Mouse (Mus musculus) frontal cortex, adult (tissue): ENCODE data around the gene Babam2.
A peak's percentile ranks its signal among the peaks of the same experiment; 100 is the strongest.

Experiments
- ATAC-seq: cut with Nextera tagmentation; 2 replicates; pipeline ENCODE4 v1.9.2; 2017; ENCODE audit warnings: mild to moderate bottlenecking, moderate library complexity, mixed read lengths; ENCODE audit not compliant: low TSS enrichment

Babam2 gene

DNA sequence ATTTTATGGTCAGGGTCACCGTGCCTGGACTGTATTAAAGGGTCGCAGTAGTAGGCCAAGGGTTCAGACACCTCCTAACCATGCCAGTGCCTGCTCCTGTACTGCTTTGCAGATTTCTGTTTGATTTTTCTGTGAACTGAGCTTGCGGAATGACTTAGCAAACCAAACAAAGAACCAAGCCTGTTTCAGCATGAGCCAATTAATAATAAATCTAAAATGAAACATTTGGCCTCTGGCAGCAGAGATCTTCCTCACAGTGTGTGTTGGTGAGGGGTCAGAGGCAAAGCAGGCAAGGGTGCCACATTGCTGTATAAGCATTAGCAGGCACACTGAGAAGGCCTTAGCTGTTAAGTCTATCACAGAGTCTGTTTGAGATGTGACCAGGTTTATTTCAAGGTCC, 342.0 kb downstream of the Babam2 start:
- ATAC-seq: no peak

DNA sequence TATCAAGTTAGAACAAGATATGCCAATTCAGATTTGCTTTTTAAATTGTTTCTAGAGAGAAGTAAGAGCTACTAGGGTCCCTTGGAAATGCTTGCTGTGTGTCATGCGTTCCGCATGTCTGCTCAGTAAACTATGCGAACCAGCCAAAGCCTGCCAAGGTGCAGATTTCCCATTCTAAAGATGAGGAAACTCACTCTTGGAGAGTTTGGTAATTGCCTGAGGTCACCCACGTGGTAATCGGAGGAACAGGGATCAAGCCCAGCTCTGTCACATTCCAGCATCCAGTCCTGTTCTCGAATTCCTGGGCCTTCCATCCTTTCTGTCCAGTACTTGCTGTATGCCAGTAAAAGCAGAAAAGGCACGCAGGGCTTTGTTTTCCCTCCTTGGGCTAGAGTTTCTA, 345.7 kb downstream of the Babam2 start:
- no peak for ATAC-seq

DNA sequence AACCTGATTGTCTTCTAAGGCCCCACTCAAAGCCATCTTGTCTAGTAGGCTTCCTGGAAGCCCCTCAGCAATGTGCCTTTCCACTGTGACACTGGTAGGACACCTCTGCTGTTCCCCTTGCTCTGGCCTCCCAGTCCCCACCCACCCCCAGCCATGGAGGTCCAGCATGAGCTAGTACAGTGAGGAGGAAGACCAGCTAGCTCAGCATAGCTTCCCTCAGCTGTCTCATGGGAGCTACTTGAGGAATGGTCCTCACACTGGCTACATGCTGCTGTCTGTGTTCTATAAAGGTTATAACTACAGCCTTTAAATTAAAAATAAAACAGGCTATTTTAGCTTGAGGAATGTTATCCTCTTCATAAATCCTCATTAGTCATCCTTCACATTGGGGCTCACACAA, 346.5 kb downstream of the Babam2 start:
- 0 out of 2 replicates have a peak, but pooled peaks have one; percentile 31 for ATAC-seq

DNA sequence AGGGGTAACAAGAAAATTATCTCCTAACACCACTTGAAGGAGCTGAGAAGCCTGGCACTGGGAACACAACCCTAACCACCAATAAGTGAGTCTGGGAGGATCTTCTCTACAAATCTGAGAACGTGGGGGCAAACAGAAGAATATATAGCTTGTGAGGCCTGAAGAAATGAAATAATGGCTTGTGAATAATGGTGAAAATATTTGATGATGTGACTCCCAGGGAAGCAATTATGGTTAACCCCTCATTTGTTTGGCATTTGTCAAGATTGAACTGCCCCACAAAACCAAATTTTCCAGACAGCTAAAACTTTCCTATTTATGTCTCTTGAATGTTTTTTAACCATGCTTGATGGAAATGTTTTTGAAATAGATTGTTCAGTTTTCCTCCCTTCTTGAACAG, 354.4 kb downstream of the Babam2 start:
- no peak for ATAC-seq

DNA sequence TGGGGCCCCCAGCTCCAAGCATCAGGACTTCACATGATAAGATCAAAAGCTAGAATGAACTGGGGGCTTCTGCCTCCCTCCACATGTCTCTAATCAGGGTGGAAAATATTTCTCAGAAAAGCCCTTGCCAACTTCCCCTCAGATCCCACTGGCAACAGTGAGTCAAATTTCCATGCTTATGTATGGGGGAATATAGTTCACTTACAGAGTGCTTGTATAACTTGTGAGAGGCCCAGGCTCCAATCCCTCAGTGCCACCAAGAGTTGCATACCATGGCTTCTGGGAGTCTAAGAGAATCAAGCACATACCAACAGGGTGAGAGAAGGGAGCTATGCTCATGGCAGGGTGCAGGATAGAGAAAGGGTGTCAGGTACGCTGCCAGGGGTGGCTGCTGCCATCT, 355.0 kb downstream of the Babam2 start:
- ATAC-seq: no peak

DNA sequence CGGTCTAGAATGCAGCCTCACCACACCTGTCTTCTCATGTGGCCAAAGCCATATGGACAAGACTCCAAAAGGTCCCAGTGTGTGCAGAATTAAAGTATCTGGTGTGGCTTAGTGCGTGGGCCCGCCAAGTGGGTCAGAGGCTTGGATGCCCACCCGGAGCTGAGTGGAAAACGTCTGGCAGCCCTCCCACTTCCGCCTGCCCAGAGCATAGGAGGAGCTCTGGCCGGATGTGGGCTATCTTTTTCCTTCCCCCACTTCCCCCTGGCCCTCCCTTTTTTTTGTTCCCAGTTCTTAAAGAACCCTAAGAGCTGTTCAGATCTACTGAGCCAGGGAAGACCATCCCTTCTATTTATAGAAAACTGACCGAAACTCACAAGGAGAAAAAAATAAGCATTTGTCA, 356.0 kb downstream of the Babam2 start:
- ATAC-seq: no peak

DNA sequence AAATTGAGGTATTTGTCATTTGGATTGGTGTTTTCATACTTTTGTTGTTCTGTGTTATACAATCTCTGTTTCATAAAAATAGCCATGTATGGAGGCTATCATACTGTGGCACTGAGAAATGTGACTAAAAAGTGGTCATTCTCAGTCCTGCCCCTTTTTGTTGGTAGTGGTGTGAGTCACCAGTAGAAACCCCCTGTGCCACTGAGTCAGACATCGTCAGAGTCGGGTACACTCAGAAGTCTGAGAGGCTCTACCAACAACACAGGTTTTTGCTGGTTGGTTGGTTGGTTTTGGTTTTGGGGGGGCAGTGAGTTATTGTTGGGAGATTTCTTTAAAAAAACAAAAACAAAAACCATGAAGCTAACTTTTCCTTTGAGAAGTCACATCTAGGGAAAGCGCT, 358.2 kb downstream of the Babam2 start:
- no peak for ATAC-seq

DNA sequence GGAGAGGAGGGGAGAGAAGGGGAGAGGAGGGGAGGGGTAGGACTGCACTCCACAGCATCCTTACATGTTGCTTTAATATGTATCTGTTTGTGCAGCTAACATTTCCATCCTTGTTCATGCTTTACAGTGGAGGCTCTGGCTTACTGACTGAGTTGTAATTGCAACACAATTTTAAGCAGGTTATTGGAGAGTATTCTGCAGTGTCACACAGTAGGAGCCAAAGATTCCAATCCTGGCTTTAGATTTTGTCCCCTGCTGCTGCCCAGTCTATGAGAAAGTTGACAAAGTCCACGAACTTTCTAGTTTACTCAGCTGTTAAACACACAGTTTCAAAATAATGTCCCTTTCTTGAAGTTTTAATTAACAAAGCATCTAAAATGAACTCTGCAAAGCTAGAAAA, 358.6 kb downstream of the Babam2 start:
- no peak for ATAC-seq

DNA sequence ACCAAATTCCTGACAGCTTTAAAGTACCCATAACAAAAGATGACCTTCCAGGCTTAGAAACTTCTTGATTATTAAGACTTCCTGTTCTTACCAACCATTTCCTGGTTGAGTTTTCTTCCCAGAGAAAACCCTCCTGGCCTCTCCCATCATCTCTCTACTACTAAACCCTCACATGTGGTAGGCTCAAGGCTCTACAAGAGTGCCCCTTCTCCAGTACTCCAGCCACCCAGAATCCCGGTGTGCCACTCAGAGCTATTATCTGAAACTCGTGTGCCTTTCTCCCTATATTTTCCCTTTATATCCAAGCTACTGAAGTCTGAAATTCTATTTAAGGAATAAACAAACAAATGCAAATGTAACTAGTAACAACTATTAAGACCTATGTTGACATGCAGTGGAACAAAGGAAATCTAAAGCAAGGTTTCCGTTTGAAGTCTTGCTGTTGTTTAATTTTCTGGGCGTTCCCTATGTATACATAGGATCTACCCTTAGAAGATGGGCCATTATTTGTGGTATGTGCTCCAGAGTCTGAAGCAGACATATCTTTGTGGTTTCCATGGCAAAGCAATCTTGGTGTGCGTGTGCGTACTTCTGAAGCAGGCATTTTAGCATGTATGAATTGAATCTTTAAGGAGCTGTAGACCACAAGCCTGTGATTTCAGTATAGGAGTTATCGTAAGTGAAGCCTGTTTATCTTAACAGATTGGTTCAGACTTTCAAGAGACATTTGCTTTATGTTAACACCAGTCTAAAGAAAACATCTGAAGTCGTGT, 361.2 kb downstream of the Babam2 start:
- peak; percentile 52 for ATAC-seq

DNA sequence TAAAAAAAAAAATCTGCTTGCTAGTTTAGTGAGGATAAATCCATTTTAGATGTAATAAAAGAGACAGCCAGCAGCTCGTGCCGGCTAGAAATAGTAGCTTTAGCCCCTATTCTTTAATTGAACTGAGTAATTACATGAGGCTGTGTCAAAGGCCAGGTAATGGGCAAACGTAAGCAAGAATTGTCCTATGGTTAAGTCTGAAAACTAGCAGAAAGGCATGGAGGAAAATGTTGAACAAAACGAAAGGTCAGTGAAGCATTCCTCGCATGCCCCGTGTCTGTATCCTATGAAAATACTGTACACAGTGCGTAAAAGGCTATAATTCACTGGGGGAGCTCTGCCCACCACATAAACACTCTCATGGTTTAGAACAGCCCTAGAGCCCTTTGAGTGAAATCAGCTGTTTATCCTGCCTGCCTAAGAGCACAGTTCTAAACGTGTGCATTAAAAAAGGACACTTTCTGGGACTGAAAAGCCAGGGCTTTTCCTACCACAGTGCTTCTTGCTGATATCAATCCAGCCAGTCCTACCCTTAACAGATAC, 361.8 kb downstream of the Babam2 start:
- ATAC-seq: no peak

DNA sequence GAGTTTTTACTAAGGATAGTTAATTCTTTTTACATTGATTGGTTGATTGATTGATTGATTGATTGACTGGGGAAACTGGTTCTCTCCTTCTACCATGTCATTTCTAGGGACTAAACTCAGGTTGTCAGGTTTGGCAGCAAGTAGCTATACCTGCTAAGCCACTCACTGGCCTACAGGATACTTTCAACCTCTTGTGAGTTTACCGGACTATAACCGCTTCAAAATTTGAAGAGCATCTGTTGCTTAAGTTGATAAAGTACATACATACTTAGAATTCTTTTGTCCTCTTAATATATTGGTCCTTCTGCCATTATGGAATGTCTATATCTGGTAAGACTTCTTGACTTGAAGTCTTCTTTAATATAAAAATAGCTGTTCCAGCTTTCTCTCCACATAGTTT, 363.0 kb downstream of the Babam2 start:
- no peak for ATAC-seq

DNA sequence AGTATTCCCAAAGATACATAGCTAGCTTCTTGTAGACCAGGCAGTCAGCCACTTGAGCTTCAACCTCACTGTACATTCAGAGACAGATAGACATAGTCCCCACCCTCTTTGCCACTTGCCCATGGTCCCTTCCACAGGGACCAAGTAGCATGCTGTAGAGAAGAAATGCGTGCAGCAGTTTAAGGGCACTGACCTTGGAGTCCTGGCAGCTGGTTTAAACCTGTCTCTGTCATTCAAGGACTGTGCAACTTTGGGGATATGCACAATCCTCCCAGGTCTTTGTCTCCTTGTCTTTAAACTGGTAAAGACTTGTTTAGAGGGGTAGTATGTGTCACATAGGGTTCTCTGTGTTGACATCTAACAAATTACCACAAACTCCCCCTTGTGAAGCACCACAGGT, 364.4 kb downstream of the Babam2 start:
- no peak for ATAC-seq

DNA sequence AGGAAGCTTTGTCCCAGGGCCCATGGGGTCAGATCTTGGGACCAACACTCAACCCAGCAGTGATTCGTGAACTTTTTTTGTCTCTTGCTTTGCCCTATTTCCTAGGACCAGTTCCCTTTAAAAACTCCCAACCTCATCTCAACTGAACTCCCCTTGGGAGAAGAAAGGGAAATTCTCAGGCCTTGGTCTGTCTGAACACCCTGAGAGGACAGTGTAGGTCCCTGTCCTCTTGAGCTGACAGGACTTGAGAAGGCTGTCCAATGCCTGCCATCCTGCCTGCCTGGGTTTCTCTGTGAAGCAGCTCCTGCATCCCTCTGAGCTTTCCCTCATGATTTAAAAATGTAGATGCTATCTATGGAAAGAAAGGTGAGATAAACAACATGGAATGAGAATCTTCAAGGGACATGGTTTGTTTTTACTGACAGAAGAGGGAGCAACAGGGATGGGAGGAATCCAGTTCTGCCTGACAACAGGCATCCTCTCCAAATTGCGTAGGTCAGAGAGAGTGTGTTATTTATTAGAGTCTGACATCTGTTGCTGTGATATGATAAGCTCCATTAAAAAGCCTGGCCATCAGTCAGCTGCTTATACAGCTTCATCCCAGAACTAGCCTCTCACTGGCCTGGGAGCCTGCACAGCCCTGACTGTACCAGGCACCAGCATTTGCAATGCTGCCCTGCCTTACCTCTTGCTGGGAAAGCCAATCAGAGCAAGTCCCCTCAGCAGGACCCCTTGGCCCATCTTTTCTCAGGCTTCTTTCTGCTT, 367.0 kb downstream of the Babam2 start:
- ATAC-seq: no peak

DNA sequence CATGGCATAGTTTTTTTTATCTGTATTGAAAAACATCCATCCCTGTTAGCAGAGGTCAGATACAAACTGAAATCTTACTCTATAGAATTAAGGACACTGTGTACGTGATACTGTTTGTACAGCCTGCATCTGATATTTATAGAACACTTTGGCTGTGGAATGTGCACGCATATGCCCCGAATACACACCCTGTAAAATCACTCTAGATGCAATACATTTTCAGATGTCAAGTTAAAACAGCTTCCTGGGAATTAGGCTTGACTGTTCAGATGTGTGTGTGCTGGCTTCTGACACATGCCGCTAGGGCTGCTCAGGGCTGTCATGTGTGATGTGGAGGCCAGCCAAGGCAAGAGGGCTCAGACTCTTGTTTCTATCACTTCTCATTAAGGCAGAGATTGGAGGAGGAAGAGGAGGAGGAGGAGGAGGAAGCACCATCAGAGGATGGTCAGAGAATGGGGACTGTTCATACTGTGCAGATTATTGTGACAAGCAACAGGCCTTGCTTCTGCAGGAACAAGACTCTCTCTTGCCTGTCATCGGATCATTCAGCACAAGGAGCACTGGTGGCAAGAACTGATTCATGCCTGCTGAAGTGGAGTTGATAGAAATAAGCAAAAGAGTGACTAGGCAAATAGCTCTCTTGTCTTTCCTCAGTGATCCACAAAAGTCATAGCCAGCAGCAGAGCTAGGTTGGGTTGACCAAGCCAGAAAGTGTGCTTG, 368.7 kb downstream of the Babam2 start:
- no peak for ATAC-seq

DNA sequence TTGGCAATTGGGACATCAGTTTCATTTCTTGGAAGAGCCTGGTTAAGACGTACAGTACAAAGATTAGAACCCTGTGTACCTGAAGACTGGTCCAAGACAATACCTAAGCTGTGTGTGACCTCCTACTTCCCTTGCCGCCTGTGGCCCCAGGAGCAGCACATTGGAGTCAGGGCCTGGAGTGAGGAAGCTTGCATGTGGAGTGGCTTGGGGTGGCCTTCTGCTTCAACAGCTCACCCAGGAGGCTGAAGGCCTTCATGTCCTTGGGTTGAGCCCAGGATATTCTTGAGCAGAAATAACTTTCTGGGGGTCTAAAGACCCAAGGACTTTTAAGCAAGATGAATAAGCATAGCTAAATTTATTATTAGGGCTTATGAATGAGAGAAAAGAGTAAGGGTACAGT, 369.4 kb downstream of the Babam2 start:
- ATAC-seq: no peak

DNA sequence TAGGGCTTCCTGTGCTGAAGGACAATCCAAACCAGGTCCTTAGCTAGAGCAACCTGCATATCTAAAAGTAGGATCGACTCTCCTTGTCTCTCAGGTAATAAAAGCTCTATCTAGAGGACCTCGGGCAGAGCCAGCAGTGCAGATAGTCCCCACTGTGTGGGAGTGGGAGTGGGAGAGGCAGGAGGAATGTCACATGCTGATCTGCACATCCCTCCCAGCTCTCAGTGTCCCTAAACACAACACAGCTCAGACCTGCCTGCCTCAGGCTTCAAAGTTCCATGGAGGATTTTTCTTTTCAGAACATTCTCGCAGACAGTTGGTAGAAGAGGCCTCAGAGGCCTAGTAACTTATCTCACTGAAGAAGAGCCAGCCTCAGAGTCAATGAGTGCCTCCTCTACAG, 371.1 kb downstream of the Babam2 start:
- ATAC-seq: no peak

DNA sequence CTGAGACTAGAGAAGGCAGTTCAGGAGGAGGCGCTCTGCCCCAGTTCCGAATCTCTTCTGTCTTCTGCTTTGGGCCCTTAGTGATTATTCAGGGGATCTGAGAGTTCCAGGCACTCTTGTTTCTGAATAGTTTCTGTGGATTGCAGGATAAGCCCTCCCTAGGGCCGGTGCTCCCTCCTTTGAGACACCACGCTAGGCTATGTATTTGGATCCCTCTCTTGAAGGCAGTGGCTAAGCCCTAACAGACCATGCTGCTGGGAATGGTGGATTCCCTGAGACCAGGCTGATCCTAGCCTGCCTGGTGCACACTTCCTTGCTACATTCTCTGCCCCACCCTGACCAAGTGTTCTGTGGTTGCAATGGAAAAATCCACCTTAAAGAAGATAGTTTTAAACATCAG, 371.6 kb downstream of the Babam2 start:
- ATAC-seq: no peak

DNA sequence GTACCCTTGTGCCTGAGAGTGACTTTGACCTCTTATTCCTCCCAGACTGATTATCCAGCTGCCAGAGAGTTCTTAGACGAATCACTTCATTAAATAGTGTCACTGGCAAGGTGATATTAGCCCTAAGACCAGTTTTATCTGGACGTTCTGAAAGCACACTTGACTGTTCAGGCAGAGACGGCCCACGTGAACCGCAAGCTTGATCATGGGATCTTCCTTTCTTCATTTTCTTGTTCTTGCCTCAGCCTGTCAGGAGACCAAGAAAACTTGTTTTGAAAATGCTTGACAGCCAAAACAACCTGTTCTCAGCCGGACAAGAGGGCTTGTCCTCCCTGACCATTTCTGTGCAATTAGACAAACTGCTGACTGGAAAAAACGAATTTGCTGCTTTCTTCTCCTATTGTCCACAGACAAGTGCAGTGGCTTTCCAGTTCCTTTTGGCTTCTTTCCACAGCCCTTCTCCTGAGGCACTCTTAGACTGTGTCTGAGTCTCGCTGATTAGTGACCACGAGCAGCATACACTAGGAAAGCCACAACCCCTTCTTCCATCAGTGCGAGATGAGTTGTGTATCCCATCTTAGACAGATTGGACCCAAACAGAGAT, 372.2 kb downstream of the Babam2 start:
- ATAC-seq: no peak

DNA sequence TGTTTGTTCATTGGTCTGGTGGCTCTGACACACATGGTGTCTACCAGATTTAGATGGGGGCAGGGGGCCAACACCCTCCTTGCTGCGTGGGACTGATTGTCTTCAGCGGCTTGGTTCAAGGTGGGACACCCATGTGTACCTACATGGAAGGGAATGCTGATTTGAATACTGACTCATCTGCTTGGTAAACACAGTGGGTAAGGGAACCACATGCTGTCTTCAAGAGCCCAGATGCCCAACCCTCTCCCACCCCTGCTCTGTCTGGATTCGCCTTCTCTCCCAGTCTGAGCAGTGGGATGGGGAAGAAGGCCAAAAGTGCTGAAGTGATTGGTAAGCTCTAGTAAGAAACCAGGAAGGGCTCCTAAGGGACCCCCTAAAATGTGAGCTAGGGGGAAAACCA, 373.3 kb downstream of the Babam2 start:
- peak; percentile 48; the same call in 1 of the 2 replicates for ATAC-seq

DNA sequence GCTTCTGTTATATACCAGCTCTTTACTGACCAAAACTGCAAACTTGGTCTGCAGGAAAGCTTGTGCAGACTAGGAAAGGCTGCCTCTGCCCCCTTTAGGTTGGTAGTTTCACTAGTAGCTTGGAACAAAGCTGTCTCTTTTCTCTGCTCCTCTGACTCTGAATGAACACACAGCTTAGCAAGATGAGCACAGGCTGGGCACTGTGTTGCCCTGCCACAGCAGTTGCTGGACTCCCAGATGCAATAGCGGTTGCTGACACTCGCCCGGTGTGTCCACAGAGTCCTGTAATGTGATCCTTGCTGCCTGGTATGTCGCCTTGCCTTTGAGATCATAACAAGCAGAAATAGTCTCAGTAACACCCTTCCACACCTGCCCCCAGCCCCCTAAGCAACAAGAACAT, 373.8 kb downstream of the Babam2 start:
- ATAC-seq: peak; percentile 45; the same call in 1 of the 2 replicates

DNA sequence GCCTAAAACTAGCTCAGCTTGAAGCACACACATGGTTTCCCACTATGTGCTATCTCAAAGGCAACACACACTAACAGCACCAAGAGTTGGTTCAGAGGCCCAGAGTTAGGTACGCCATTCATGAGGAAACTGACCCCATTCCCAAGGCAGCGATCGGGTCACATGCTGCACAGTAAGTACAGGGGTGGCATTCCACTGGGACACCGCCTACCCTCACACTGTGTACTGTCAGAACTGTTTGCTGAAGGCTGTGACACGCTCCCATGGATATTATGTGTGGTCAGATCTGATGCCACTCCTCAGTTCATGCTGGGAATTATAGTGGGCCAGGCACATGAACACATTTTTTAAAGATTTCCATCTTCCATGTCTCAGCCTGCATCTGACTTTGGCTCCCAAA, 374.3 kb downstream of the Babam2 start:
- no peak for ATAC-seq

DNA sequence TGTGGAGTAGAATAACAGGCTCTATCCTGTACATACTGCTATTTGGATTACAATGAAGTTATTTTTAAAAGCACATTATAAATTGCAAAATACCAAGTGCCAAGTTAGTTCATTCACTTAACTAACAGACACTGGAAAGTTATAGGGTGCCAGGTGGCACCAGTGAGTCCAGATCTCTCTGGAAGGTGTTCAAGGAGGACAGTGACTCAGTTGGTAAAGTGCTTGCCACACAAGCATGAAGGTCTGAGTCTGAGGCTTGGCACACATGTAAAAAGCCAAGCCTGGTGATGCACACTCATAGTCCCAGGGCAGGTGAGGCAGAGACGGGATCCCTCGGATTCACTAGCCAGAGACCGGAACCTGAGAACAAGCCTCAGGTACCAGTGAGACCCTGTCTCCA, 375.4 kb downstream of the Babam2 start:
- ATAC-seq: no peak
